ENCODE assay signal across 8 mouse cellular contexts in the genomic region with DNA sequence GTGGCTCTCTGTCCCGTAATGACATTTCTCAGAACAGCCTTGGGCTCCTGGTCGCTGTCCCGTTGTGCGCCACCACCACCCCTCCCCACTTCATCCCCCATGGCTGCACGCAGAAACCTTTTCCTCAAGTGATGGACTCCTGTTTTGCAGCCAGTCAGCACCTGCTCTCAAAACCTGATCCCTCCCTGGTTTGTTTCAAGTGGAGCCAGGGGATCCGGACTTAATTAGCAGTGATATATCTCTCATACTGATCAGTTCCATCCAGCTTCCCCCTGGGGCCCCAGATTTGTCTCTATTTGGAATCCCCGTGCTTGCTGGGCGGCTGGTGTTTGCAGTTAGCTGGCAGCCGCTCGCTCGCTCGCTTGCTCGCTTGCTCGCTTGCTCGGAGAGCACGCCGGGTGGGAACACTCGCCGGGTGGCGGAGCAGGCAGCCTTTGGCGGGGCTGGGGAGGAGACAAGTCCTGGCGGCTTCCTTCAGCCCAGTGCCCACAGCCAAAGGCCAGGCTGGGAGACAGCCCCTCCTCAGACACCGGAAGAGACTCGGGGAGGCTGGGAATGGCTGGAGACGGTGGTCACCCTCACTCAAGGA.
DNase-seq lines count a peak whose midpoint lies in the region; ATAC-seq and TF ChIP-seq lines count a peak whose summit lies in the region.

No protein-coding gene starts in this region.

- no peaks in the 10 kb centered on the region for H3K36me3 ChIP-seq in forebrain, postnatal 0 days (ENCODE audit: insufficient read depth)
- H3K36me3 ChIP-seq in limb, embryonic 14.5 days (ENCODE audit: control insufficient read depth, insufficient read depth, low read length): no peaks in the 10 kb centered on the region
- no peaks in the 10 kb centered on the region for H3K36me3 ChIP-seq in midbrain, embryonic 16.5 days (ENCODE audit: control insufficient read depth, insufficient read depth, low read length)

- H3K4me1 ChIP-seq in cerebellum, adult 2 months (ENCODE audit: control insufficient read depth, insufficient read depth, low read length): 0 out of 2 replicates have a peak, but pooled peaks cover 5% of the 10 kb centered on the region
- peaks cover 8% of the 10 kb centered on the region; the same call in 1 of the 2 replicates for H3K4me1 ChIP-seq in forebrain, postnatal 0 days (ENCODE audit: insufficient read depth)
- peaks cover 13% of the 10 kb centered on the region; the same call in 1 of the 2 replicates for H3K4me1 ChIP-seq in limb, embryonic 14.5 days (ENCODE audit: control insufficient read depth, insufficient read depth, low read length)
- H3K4me1 ChIP-seq in midbrain, embryonic 16.5 days (ENCODE audit: control insufficient read depth, insufficient read depth, low read length): peaks cover 18% of the 10 kb centered on the region

- H3K27ac ChIP-seq in cerebellum, adult 2 months (ENCODE audit: insufficient read depth, low read length): no peak overlapping the region
- H3K27ac ChIP-seq in forebrain, postnatal 0 days (ENCODE audit: low read depth, low read length): peak overlapping the region; percentile 69
- H3K27ac ChIP-seq in limb, embryonic 14.5 days (replicated peaks; ENCODE audit: low read depth, low read length): peak overlapping the region; percentile 73
- H3K27ac ChIP-seq in midbrain, embryonic 16.5 days (ENCODE audit: low read length): peak overlapping the region; percentile 86

- TF ChIP-seq POLR2A in cerebellum, adult 2 months (IDR thresholded peaks at IDR 0.05; ENCODE audit: borderline replicate concordance, insufficient read depth, low read length): no peak
- peak; percentile 40; the same call in 1 of the 2 replicates for TF ChIP-seq POLR2A in limb, embryonic 14.5 days (IDR thresholded peaks at IDR 0.05; ENCODE audit: borderline replicate concordance, extremely low read depth, insufficient read depth, insufficient read length)

- ATAC-seq in forebrain, postnatal 0 days: peak; percentile 84
- ATAC-seq in limb, embryonic 14.5 days (ENCODE audit: low FRiP score, low read depth): peak; percentile 45; the same call in 1 of the 2 replicates
- ATAC-seq in midbrain, embryonic 16.5 days: peak; percentile 88

- H3K27me3 ChIP-seq in cerebellum, adult 2 months (ENCODE audit: control insufficient read depth, insufficient read depth, low read length): no peaks in the 10 kb centered on the region
- H3K27me3 ChIP-seq in forebrain, postnatal 0 days (ENCODE audit: insufficient read depth, low read length): no peaks in the 10 kb centered on the region
- H3K27me3 ChIP-seq in limb, embryonic 14.5 days (ENCODE audit: control insufficient read depth, insufficient read depth, low read length): no peaks in the 10 kb centered on the region
- H3K27me3 ChIP-seq in midbrain, embryonic 16.5 days (ENCODE audit: control insufficient read depth, insufficient read depth, low read depth, low read length): no peaks in the 10 kb centered on the region

- intact Hi-C loops in gastrocnemius, postnatal 14 days (cut with DNase I; ENCODE audit: low total_unique reads): no loop called here
- intact Hi-C loops in gastrocnemius, postnatal 36 days (cut with DNase I): no loop called here

- no peak for TF ChIP-seq CTCF in cerebellum, adult 2 months (IDR thresholded peaks at IDR 0.05; ENCODE audit: borderline replicate concordance, insufficient read depth, low read depth, low read length)
- no peak for TF ChIP-seq CTCF in forebrain, postnatal 0 days (IDR thresholded peaks at IDR 0.05; ENCODE audit: low read depth)

- H3K4me3 ChIP-seq in cerebellum, adult 2 months (replicated peaks; ENCODE audit: insufficient read depth, low read depth, low read length): peak overlapping the region; percentile 60
- H3K4me3 ChIP-seq in forebrain, postnatal 0 days (ENCODE audit: low read depth, low read length): peak overlapping the region; percentile 40
- peak overlapping the region; percentile 34 for H3K4me3 ChIP-seq in limb, embryonic 14.5 days (replicated peaks; ENCODE audit: low read length)
- H3K4me3 ChIP-seq in midbrain, embryonic 16.5 days (ENCODE audit: low read depth, low read length): peak overlapping the region; percentile 36

- WGBS in cerebellum, adult 2 months: 1% methylated on average over 25 of the region's 25 CpGs
- under 1% methylated on average over 25 of the region's 25 CpGs for WGBS in forebrain, postnatal 0 days
- WGBS in limb, embryonic 14.5 days: under 1% methylated on average over 25 of the region's 25 CpGs
- WGBS in midbrain, embryonic 16.5 days: under 1% methylated on average over 25 of the region's 25 CpGs

- no peaks in the 10 kb centered on the region for H3K9me3 ChIP-seq in forebrain, postnatal 0 days (ENCODE audit: low read length)
- H3K9me3 ChIP-seq in limb, embryonic 14.5 days (ENCODE audit: control insufficient read depth, low read length): no peaks in the 10 kb centered on the region
- H3K9me3 ChIP-seq in midbrain, embryonic 16.5 days (replicated peaks; ENCODE audit: control insufficient read depth, low read length, poor library complexity, severe bottlenecking): no peaks in the 10 kb centered on the region

- peak overlapping the region; percentile 85 for H3K4me2 ChIP-seq in forebrain, postnatal 0 days (ENCODE audit: low read depth)
- H3K4me2 ChIP-seq in limb, embryonic 14.5 days (replicated peaks; ENCODE audit: low read depth, low read length, severe bottlenecking): peak overlapping the region; percentile 75
- H3K4me2 ChIP-seq in midbrain, embryonic 16.5 days (ENCODE audit: low read length): peak overlapping the region; percentile 73

- peak; percentile 40 for DNase-seq in gastrocnemius, postnatal 14 days
- DNase-seq in gastrocnemius, postnatal 36 days: no peak
- peak; percentile 44 to 45 for DNase-seq in cerebellum, adult 2 months
- DNase-seq in forebrain, postnatal 0 days: peak; percentile 79
- peak; percentile 68 for DNase-seq in induced T-regulatory cell, adult 2 months (ENCODE audit: low read depth)
- DNase-seq in limb, embryonic 14.5 days (ENCODE audit: low spot score): peak; percentile 67
- DNase-seq in thymus, postnatal 0 days (ENCODE audit: low spot score): peak; percentile 75

- peak overlapping the region; percentile 51 for H3K9ac ChIP-seq in forebrain, postnatal 0 days
- peak overlapping the region; percentile 62 for H3K9ac ChIP-seq in limb, embryonic 14.5 days (ENCODE audit: low read depth, low read length, severe bottlenecking)
- H3K9ac ChIP-seq in midbrain, embryonic 16.5 days (ENCODE audit: low read depth, low read length): peak overlapping the region; percentile 67

Comparison
In these comparisons a context has a peak if more than half of its experiments do, and no peak if none do; other contexts are left out.
1. DNase-seq: peak in gastrocnemius, postnatal 14 days (single experiment), cerebellum, adult 2 months (2 of 2), forebrain, postnatal 0 days (single experiment), induced T-regulatory cell, adult 2 months (single experiment), limb, embryonic 14.5 days (single experiment) and thymus, postnatal 0 days (single experiment); none in gastrocnemius, postnatal 36 days (0 of 2).
2. Peak in every context shown above with its lines, with median percentiles within 50 percentile points of each other: H3K4me3 ChIP-seq, ATAC-seq, H3K4me2 ChIP-seq and H3K9ac ChIP-seq.